In genomic region chr5:53276470-53277022, GRCm38 (mm10) we compare ENCODE assay signal across 15 mouse cellular contexts. TPM values are rescaled to one million over a fixed set of nuclear protein-coding genes. Genes with fewer than 3 reads are reported as not detected.
DNase-seq lines count a peak whose midpoint lies in the region; ATAC-seq and TF ChIP-seq lines count a peak whose summit lies in the region.
"Had no signal": no experiment of that assay in that cellular context is flagged by ENCODE, and none has a peak within 500 bp of the region (broad histone marks: within the 10 kb centered on the region; RNA-seq: fewer than 3 reads in every experiment).

No protein-coding gene starts in this region.

- no peak for ATAC-seq in kidney, embryonic 16.5 days (ENCODE audit: low FRiP score, low TSS enrichment)
- ATAC-seq in forebrain, embryonic 13.5 days, result peak; percentile 66
- ATAC-seq: lung, postnatal 0 days had no signal

- H3K4me3 ChIP-seq in kidney, embryonic 16.5 days (ENCODE audit: low read length), result no peak overlapping the region
- H3K4me3 ChIP-seq in forebrain, embryonic 13.5 days, result no peak overlapping the region
- H3K4me3 ChIP-seq in olfactory bulb, adult 2 months (ENCODE audit: insufficient read depth, low read depth, low read length), result no peak overlapping the region
- H3K4me3 ChIP-seq: limb, embryonic 13.5 days; neural tube, embryonic 12.5 days had no signal

- no peak for TF ChIP-seq POLR2A in brain, embryonic 14.5 days (IDR thresholded peaks at IDR 0.05; ENCODE audit: borderline replicate concordance, extremely low read depth, insufficient read depth, insufficient read length, poor library complexity, severe bottlenecking)
- TF ChIP-seq POLR2A in olfactory bulb, adult 2 months (IDR thresholded peaks at IDR 0.05; ENCODE audit: insufficient read depth, low read depth, low read length), result no peak

- H3K9me3 ChIP-seq in kidney, embryonic 16.5 days (ENCODE audit: low read length), result peaks cover 6% of the 10 kb centered on the region; the same call in 1 of the 2 replicates
- no peaks in the 10 kb centered on the region for H3K9me3 ChIP-seq in forebrain, embryonic 13.5 days (replicated peaks)
- H3K9me3 ChIP-seq: limb, embryonic 13.5 days; neural tube, embryonic 12.5 days had no signal

- peaks cover 17% of the 10 kb centered on the region for H3K36me3 ChIP-seq in kidney, embryonic 16.5 days (ENCODE audit: insufficient read depth, low read length)
- 0 out of 2 replicates have a peak, but pooled peaks cover 4% of the 10 kb centered on the region for H3K36me3 ChIP-seq in forebrain, embryonic 13.5 days (ENCODE audit: poor library complexity, severe bottlenecking)

- no peak for TF ChIP-seq CTCF in brain, embryonic 14.5 days (IDR thresholded peaks at IDR 0.05; ENCODE audit: borderline replicate concordance, extremely low read depth, insufficient read depth, insufficient read length)
- no peak for TF ChIP-seq CTCF in olfactory bulb, adult 2 months (IDR thresholded peaks at IDR 0.05; ENCODE audit: insufficient read depth, low read depth, low read length)

- peaks cover 34% of the 10 kb centered on the region for H3K4me1 ChIP-seq in kidney, embryonic 16.5 days (ENCODE audit: insufficient read depth, low read length)
- peaks cover 62% of the 10 kb centered on the region for H3K4me1 ChIP-seq in forebrain, embryonic 13.5 days
- H3K4me1 ChIP-seq in olfactory bulb, adult 2 months (ENCODE audit: control insufficient read depth, insufficient read depth, low read length), result peaks cover 25% of the 10 kb centered on the region

- DNase-seq in kidney, adult 8-10 months, result no peak
- DNase-seq in brain, embryonic 14.5 days (ENCODE audit: low read depth), result peak; percentile 95
- DNase-seq in spleen, adult 12 weeks (ENCODE audit: low spot score), result no peak
- no peak for DNase-seq in spleen, postnatal 14 days (ENCODE audit: low spot score in 2 of 2)
- DNase-seq: cerebellum, postnatal 14 days; heart, postnatal 36 days; kidney, postnatal 10 days had no signal

- H3K4me2 ChIP-seq in kidney, embryonic 16.5 days (replicated peaks; ENCODE audit: low read depth, low read length), result no peak overlapping the region
- H3K4me2 ChIP-seq in forebrain, embryonic 13.5 days, result peak overlapping the region; percentile 21; the same call in 1 of the 2 replicates
- H3K4me2 ChIP-seq: heart, embryonic 11.5 days; limb, embryonic 13.5 days; neural tube, embryonic 12.5 days had no signal

- no peaks in the 10 kb centered on the region for H3K27me3 ChIP-seq in kidney, embryonic 16.5 days (ENCODE audit: insufficient read depth, low read length)
- peaks cover 9% of the 10 kb centered on the region; the same call in 1 of the 2 replicates for H3K27me3 ChIP-seq in forebrain, embryonic 13.5 days
- H3K27me3 ChIP-seq: limb, embryonic 13.5 days; neural tube, embryonic 12.5 days had no signal

- 22% methylated on average over 5 of the region's 5 CpGs for WGBS in kidney, embryonic 16.5 days
- WGBS in forebrain, embryonic 13.5 days, result 16% methylated on average over 5 of the region's 5 CpGs
- 29% methylated on average over 5 of the region's 5 CpGs for WGBS in olfactory bulb, adult 2 months

- peak overlapping the region; percentile 35 for H3K27ac ChIP-seq in kidney, embryonic 16.5 days (ENCODE audit: low read length)
- peak overlapping the region; percentile 68 for H3K27ac ChIP-seq in forebrain, embryonic 13.5 days
- peak overlapping the region; percentile 76; the same call in 1 of the 2 replicates for H3K27ac ChIP-seq in olfactory bulb, adult 2 months (ENCODE audit: insufficient read depth, low read depth, low read length)
- H3K27ac ChIP-seq: limb, embryonic 13.5 days; liver, embryonic 14.5 days; neural tube, embryonic 12.5 days had no signal

- H3K9ac ChIP-seq in kidney, embryonic 16.5 days (replicated peaks; ENCODE audit: low read length), result no peak overlapping the region
- H3K9ac ChIP-seq in forebrain, embryonic 13.5 days, result no peak overlapping the region
- H3K9ac ChIP-seq: limb, embryonic 13.5 days; liver, embryonic 14.5 days; neural tube, embryonic 12.5 days had no signal

RNA-seq across cellular contexts. Expression of gene Smim20, which starts 9.7 kb away (rescaled TPM):
- 98.2 and 98.5 TPM in 2 replicates for polyA plus RNA-seq in kidney, embryonic 16.5 days (2015; fragmentation: Nextera tagmentation; extraction: Ambion mirVana)
- 47.0 and 51.3 TPM in 2 replicates for polyA plus RNA-seq in brain, embryonic 14.5 days (2012; rRNA removed)
- polyA plus RNA-seq in forebrain, embryonic 13.5 days (2015; fragmentation: Nextera tagmentation; extraction: Ambion mirVana), result 64.8 and 70.7 TPM in 2 replicates
- not detected in 2 replicates for polyA plus RNA-seq in olfactory bulb, adult 2 months (2012; ENCODE audit: insufficient read depth, insufficient read length, low replicate concordance, missing spikeins)

Comparison
In these comparisons a context has a peak if more than half of its experiments do, and no peak if none do; other contexts are left out.
1. RNA of gene Smim20, which starts 9.7 kb away (polyA plus RNA-seq): 98.2 to 98.5 TPM in kidney, embryonic 16.5 days, 64.8 to 70.7 TPM in forebrain, embryonic 13.5 days and 47.0 to 51.3 TPM in brain, embryonic 14.5 days; not detected in olfactory bulb, adult 2 months; every median in the first group is over 10 times any median in the second.
2. Peak in every context shown above with its lines, with median percentiles within 50 percentile points of each other: H3K27ac ChIP-seq.